Mouse (Mus musculus): ENCODE measurements around the gene Plekha5. TPM values are rescaled to one million over a fixed set of nuclear protein-coding genes. Genes with fewer than 3 reads are reported as not detected.

Gene Plekha5
- total RNA-seq, 1 experiment from 2014 or later: 17.9 TPM

GRCm38 (mm10) chr6:140452736-140453135 lies 28.9 kb downstream of the Plekha5 start:
- ATAC-seq (replicated peaks; ENCODE audit: insufficient number of reproducible peaks, low FRiP score, low TSS enrichment, poor library complexity, severe bottlenecking): no peak

- ATAC-seq (replicated peaks; ENCODE audit: insufficient number of reproducible peaks, low FRiP score, low TSS enrichment, poor library complexity, severe bottlenecking): no peak
These were observed 29.6 kb downstream of the Plekha5 start for GRCm38 (mm10) chr6:140453454-140453853.

GRCm38 (mm10) chr6:140454388-140454787 lies 30.5 kb downstream of the Plekha5 start:
- no peak for ATAC-seq (replicated peaks; ENCODE audit: insufficient number of reproducible peaks, low FRiP score, low TSS enrichment, poor library complexity, severe bottlenecking)

- no peak for ATAC-seq (replicated peaks; ENCODE audit: insufficient number of reproducible peaks, low FRiP score, low TSS enrichment, poor library complexity, severe bottlenecking)
These were observed 32.0 kb downstream of the Plekha5 start for GRCm38 (mm10) chr6:140455851-140456250.

GRCm38 (mm10) chr6:140456393-140457163 lies 32.7 kb downstream of the Plekha5 start:
- no peak for ATAC-seq (replicated peaks; ENCODE audit: insufficient number of reproducible peaks, low FRiP score, low TSS enrichment, poor library complexity, severe bottlenecking)

- no peak for ATAC-seq (replicated peaks; ENCODE audit: insufficient number of reproducible peaks, low FRiP score, low TSS enrichment, poor library complexity, severe bottlenecking)
These were observed 36.5 kb downstream of the Plekha5 start for GRCm38 (mm10) chr6:140460398-140460797.

- no peak for ATAC-seq (replicated peaks; ENCODE audit: insufficient number of reproducible peaks, low FRiP score, low TSS enrichment, poor library complexity, severe bottlenecking)
These were observed 41.0 kb downstream of the Plekha5 start for GRCm38 (mm10) chr6:140464818-140465217.

- no peak for ATAC-seq (replicated peaks; ENCODE audit: insufficient number of reproducible peaks, low FRiP score, low TSS enrichment, poor library complexity, severe bottlenecking)
These were observed 42.2 kb downstream of the Plekha5 start for GRCm38 (mm10) chr6:140465946-140466646.

- no peak for ATAC-seq (replicated peaks; ENCODE audit: insufficient number of reproducible peaks, low FRiP score, low TSS enrichment, poor library complexity, severe bottlenecking)
These were observed 43.0 kb downstream of the Plekha5 start for GRCm38 (mm10) chr6:140466841-140467240.

- ATAC-seq (replicated peaks; ENCODE audit: insufficient number of reproducible peaks, low FRiP score, low TSS enrichment, poor library complexity, severe bottlenecking): no peak
These were observed 44.0 kb downstream of the Plekha5 start for GRCm38 (mm10) chr6:140467851-140468250.

GRCm38 (mm10) chr6:140469791-140470190 lies 45.9 kb downstream of the Plekha5 start:
- ATAC-seq (replicated peaks; ENCODE audit: insufficient number of reproducible peaks, low FRiP score, low TSS enrichment, poor library complexity, severe bottlenecking): no peak

- ATAC-seq (replicated peaks; ENCODE audit: insufficient number of reproducible peaks, low FRiP score, low TSS enrichment, poor library complexity, severe bottlenecking): no peak
These were observed 47.9 kb downstream of the Plekha5 start for GRCm38 (mm10) chr6:140471751-140472150.

GRCm38 (mm10) chr6:140472345-140472744 lies 48.5 kb downstream of the Plekha5 start:
- ATAC-seq (replicated peaks; ENCODE audit: insufficient number of reproducible peaks, low FRiP score, low TSS enrichment, poor library complexity, severe bottlenecking): no peak

GRCm38 (mm10) chr6:140475393-140476087 lies 51.7 kb downstream of the Plekha5 start:
- no peak for ATAC-seq (replicated peaks; ENCODE audit: insufficient number of reproducible peaks, low FRiP score, low TSS enrichment, poor library complexity, severe bottlenecking)

- no peak for ATAC-seq (replicated peaks; ENCODE audit: insufficient number of reproducible peaks, low FRiP score, low TSS enrichment, poor library complexity, severe bottlenecking)
These were observed 53.1 kb downstream of the Plekha5 start for GRCm38 (mm10) chr6:140476981-140477380.

- no peak for ATAC-seq (replicated peaks; ENCODE audit: insufficient number of reproducible peaks, low FRiP score, low TSS enrichment, poor library complexity, severe bottlenecking)
These were observed 54.2 kb downstream of the Plekha5 start for GRCm38 (mm10) chr6:140478031-140478430.

- ATAC-seq (replicated peaks; ENCODE audit: insufficient number of reproducible peaks, low FRiP score, low TSS enrichment, poor library complexity, severe bottlenecking): no peak
These were observed 55.1 kb downstream of the Plekha5 start for GRCm38 (mm10) chr6:140478943-140479342.

GRCm38 (mm10) chr6:140480425-140481081 lies 56.7 kb downstream of the Plekha5 start:
- ATAC-seq (replicated peaks; ENCODE audit: insufficient number of reproducible peaks, low FRiP score, low TSS enrichment, poor library complexity, severe bottlenecking): no peak
